Mouse (Mus musculus) cerebellum, postnatal 10 days (tissue): ENCODE results near the gene Slitrk1.

Experiments
- DNase-seq, 2 experiments: peaks; one replicate each; pipeline ENCODE4 v3.0.0; 2021; ENCODE audit warnings: mixed read lengths in 2 of 2

The Slitrk1 gene

DNA sequence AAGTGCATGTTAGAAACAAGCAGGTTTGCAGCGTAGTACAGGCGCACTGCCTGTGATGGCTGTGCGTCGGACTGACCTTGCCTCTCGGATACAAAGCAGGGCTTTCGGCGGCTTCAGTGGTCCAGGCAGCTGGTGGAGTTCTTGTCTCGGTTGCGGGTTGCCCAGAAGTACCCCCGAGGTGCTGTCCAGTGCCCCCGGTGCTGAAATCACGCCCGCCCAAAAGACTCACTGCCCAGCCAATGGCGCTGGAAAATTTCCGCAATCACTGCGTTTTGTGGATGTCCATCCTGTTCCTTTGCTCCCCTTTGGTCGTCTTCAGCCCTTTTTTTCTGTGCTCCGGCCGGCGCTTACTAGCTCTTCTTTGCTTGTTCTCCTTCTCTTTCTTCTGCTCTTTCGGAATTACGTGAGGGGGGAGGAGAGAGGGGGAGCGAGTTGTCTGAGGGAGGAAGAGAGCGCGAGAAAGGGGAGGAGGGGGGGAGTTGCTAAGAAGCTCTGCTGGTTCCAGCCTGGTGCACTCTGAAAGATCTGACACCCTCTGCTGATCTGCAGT is at the start of gene Slitrk1:
TSS of gene Slitrk1 (minus strand) at position 445 of the 550 bp plus-strand sequence.
- DNase-seq, result peak; percentile 84 to 86

DNA sequence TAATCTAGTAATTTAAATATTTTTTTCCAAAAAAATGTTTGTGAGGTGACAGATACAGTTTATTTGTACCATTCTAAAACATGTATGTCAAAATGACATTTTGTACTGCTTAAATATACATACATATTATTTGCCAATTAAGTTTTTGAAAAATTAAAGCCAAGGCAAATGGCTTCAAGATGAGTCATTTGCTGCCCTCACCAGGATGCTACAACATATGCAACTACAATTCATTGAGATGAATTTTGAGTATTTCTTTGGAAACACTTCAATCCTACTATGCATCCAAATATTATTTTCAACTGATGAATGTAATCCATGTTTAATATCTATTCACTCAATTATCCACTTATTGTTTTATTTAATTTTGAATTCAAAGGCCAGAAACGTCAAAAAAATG is 21.8 kb upstream of the Slitrk1 start:
- DNase-seq, result peak; percentile 9 to 20

DNA sequence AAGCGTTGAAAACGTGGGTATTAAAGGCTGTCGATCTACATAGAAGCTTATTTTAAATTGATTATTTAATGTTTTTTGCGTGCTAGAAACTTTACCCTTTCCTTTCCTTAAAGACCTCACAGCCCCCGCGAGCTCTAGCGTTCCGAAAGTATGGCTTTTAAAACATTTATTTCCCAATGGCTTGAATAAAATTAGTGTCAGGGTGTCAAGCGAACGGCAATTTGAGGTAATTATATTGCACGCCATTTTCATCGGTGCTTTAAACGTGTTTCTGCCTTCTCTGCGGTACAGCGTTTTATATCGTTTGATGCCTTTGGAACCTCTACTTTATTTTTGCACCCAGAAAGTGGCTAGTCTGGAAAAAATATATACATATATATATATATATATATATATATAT is 378 bp upstream of the Slitrk1 start:
- peak; percentile 4 to 30 for DNase-seq

DNA sequence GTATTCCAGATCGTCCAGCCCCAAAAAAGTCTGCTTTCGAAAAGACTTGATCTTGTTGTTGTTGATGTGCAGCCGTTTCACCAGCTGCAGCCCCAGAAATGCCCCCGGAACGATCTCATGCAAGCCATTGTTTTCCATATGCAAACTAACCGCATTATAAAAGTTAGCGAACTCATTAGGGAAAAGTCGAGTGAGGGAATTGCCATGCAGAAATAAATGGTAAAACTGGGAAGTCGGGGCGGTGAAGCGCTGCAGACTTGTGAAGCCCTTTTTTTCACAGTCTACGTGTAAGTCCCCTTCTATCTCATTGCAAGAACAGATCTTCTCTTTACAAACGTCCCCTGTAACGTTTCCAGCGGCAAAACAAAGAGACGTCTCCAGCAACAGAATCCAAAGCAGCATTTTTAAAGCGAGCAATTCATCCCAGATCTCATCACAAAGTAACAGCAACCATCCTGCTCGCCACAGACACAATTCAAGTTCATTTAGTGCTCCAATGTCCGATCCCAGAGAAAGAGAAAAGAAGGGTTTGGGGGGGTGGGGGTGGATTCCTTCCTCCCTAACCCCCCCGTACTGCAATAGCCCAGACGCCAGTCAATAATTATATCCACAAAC is 975 bp downstream of the Slitrk1 start:
- DNase-seq, result peak in 1 of 2 experiments; percentile 9

DNA sequence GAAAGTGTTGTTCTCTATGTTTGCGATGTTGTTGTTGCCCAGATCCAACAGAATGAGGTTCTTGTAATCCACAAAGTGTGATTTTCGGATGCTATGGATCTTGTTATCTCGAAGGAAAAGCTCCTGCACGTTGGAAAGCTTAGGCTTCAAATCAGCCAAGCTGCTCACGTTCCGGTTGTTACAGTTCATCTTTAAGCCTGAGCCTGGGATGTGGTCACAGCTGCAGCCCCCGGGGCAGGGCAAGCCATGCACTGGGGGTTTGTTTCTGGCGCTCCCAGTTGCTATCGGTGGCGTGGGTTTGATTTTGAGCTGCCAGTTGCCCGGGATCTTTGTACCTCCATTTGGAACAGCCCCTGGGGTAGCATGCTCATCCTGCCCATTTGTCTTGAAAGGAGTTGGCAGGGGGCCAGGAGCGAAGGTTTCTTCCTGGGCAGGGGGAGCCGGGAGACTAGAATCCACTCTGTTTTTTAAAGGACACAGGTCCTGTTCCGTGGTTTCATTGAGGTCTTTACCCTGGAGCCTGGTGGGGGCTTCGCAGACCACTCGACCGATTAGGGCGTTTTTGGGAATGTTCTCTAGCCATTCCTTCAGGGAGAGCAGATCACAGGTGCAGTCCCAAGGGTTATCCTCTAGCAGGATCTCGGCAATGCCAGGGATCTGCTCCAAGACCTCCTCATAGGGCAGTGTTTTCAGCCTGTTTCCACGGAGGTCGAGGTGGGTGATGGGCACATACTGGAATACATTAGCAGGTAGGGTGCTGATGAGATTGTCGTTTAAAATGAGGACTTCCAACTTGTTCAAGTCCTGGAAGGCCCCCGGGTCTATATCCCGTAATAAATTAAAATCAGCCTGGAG is 1.7 kb downstream of the Slitrk1 start:
- peak; percentile 89 to 90 for DNase-seq

DNA sequence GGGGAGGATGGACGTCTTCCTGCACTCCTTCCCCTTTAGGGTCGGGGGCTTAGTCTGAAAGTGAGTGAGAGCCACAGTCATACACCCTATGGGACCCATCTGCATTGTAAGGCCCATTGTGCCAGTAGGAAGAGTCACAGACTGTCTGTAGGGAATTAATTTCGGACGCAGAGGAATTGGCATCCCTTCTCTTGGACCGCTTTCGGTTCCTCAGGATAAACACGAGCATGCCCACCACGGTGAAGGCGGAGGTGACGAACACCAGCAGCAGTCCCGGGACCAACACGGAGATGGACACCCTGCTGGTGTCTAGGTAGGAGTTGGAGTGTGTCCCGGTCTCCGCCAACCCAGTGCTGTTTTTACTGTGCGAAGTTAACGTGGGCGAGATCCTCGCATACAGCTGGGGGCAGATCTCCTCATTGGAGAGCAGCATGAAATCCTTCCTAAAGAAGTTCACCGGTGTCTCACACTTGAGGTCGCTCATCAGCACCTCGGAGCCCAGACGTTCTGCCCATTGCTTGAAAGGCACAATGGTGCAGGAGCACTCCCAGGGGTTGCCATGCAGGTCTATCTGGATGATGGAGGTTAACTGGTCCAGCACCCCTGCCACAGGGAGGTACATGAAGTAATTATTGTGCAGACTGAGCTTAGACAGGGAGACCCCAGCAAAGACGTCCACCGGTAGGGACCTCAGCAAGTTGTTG is 2.7 kb downstream of the Slitrk1 start:
- peak; percentile 64 to 71 for DNase-seq

DNA sequence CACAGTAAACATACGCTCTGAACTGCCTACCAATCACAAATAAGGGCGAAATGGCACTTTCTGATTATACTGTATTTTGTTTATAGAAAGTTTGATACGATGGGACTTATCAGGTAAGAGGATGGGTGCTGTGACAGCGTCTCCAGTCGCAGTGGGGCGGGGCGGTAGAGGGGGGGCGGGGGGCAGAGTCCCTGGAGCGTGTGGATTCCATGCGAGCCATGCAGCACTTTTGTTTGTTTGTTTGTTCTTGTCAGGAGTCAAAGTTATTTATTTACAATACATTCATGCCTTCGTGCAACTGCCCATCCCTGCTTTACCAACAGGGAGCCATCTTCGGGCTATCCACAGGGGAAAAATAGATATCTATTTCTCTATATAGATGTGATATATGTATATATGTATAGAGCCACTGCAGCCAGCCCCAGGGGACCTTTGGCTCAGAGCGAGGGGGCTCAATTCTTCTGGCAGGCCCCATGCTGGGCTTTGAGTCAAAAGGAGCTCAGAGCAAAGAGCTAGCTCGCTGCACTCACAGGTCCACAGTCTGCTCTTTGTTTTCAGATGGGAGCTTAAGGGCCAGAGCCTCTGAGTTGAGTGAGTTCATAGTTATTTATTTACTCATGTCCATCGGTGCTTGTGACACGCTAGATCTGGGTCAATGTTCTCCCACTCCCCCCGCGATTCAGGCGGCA is 3.4 kb downstream of the Slitrk1 start:
- DNase-seq, result peak; percentile 47 to 48

DNA sequence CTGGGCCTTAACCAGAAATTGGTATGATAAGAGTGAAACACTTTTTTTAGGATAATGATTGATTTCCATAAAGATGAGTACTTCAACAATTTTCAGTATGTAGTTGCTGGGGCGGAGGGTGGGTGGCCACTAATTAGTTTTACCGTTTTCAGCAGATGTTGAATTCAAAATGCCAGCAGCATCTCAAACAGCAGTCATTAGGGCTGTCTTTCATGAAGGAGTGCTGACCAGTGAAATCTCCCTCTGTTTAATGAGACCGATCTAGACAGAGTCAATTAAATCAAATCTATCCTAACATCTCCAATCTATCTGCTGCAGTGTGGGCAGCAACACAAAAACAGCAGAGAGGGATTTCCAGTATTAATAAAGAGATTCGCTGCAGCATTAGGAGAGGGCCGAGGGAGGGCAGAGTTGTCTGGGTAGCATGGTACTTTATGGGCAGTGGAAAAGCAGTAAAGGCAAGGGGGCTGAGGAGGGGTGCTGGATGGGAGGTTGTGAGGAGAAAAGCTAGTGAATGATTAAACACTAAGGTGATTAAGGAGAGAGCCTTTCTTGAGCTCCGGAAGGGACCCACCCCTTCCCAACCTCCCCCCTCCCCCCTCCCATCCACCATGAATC is 4.5 kb downstream of the Slitrk1 start:
- DNase-seq, result peak; percentile 37

DNA sequence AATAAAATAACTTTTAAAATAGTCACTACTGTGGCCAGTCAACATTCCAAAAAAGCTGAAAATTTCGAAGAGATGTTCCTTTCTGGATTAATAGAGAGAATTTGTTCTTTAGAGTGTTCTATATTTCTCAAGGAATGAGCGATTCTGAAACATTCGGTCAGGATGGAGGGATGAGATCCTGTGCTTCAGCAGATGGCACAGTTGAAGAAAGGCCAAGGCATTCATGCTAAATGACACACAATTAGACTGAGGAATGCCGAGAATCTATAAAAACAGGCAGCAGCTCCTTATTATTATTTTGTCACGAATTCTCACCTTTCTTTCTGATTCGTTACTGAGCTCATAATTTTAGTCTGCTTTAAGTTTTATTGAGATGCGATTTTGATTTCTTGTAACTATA is 15.4 kb downstream of the Slitrk1 start:
- peak; percentile 69 to 77 for DNase-seq

DNA sequence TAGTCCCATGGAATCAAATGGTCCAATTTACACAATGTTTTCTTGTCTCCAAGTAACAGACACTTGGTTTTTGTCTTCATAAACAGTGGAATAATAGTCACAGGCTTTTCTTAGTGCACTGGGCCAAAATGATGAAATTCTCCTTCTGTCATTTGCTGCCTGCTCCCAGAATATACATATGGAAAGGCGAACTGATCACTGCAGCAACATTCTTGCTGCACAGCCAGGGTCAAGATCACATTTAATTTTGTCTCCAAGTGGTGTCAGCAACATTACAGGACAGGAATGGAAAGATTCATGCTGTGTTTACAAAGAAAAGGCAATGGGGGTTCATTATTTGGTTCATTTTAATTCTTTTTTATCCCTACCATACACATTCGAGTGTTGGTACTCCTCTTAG is 18.5 kb downstream of the Slitrk1 start:
- peak; percentile 23 to 29 for DNase-seq

DNA sequence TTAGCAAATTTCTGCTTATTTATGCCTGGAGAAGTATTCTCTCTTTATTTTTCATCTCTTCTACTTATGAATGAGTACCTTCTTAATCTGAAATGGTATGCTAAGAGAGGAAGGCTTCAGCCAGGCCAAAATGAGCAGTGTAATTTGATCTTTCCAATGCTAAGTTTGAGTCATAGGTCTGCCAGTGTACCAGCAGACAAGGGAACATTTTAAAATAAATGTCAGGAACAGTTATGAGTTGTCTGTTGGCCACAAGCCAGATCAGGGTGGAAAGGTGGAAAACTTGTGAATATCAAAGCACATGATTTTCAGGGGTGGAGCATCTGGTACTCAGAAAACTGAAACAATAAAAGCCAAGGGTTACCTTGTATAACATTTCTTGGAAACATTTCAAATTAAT is 46.1 kb downstream of the Slitrk1 start:
- peak in 1 of 2 experiments; percentile 7 for DNase-seq

DNA sequence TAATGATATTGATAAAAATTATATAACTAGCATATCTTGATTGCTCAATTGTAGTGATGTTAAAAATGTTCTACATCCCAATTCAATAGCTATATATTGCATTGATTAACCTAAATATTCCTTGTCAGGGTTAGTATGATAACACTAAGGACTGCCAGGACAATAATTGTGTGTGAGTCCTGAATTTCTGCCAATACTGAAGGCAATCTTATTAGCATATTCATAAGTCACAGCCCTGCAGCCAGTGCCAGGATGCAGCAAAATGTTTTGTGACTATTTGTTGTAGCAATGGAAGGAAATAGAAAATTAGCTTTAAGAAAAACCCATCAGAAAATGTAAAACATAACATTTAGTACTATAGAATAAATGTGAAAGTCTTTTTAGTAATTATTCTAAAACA is 49.3 kb downstream of the Slitrk1 start:
- DNase-seq, result peak; percentile 4

DNA sequence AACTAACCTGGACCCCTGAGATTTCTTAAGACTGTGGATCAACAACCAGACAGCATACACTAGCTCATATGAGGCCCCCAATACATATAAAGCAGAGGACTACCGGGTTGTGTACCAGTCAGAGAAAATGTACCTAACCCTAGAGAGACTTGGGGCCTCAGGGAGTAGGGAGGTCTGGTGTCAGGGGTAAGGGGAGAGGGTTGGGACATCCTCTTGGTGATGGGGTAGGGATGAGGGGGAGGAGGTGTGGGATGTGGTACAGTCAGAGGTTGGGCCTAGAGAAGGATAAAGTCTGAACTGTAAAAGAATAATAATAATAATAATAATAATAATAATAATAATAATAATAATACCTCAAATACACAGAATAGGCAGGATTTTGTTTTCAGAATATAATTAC is 54.6 kb downstream of the Slitrk1 start:
- no peak for DNase-seq
